Comparison of ENCODE assay signal across 7 mouse cellular contexts in genomic region chr11:49955577-49956261, GRCm38 (mm10). TPM values are rescaled to one million over a fixed set of nuclear protein-coding genes. Genes with fewer than 3 reads are reported as not detected.
DNase-seq lines count a peak whose midpoint lies in the region; TF ChIP-seq lines count a peak whose summit lies in the region.

No protein-coding gene starts in this region.

- DNase-seq in adipocyte (ENCODE audit: low spot score): peak; percentile 67
- peak; percentile 91 to 92 for DNase-seq in cerebellum, postnatal 14 days
- DNase-seq in frontal cortex, postnatal 36 days (ENCODE audit: low spot score in 2 of 2): peak; percentile 75 to 84
- DNase-seq in induced T-regulatory cell, adult 2 months (ENCODE audit: low read depth): peak; percentile 75
- DNase-seq in left cerebral cortex, adult 2 months (ENCODE audit: extremely low spot score in 1 of 2, low spot score in 2 of 2): peak; percentile 77 to 84
- DNase-seq in mesoderm, embryonic 11.5 days (ENCODE audit: low read depth, low spot score): peak; percentile 83
- peak; percentile 80 for DNase-seq in right cerebral cortex, postnatal 25 days

- H3K27ac ChIP-seq in left cerebral cortex, adult 2 months: peak overlapping the region; percentile 69; the same call in 1 of the 2 replicates

- H3K4me3 ChIP-seq in left cerebral cortex, adult 2 months: no peak overlapping the region

- TF ChIP-seq CTCF in left cerebral cortex, adult 2 months (IDR thresholded peaks at IDR 0.05): peak; percentile 88

- intact Hi-C loops in left cerebral cortex, adult 2 months (cut with DNase I): loop anchor here (2.0 to 10.0 kb wide), 4 partner anchors 19 to 301 kb away; partner anchors contain the start of gene Rasgef1c

RNA-seq across cellular contexts. Expression of gene Rasgef1c, which starts 54.1 kb away (rescaled TPM):
- total RNA-seq in left cerebral cortex, adult 2 months (2021): 10 to 100 TPM; 35.3 to 39.5 TPM
